Mouse (Mus musculus) midbrain, embryonic 12.5 days (tissue): ENCODE results near the gene 1700001C02Rik. TPM values are rescaled to one million over a fixed set of nuclear protein-coding genes. Genes with fewer than 3 reads are reported as not detected.

Experiments used
- ATAC-seq: fragments of 200-750 bp; cut with Nextera tagmentation; 2 replicates; pipeline ENCODE4 v1.8.0; 2017; ENCODE audit warnings: low read depth, moderate TSS enrichment, moderate library complexity; ENCODE audit not compliant: low FRiP score
- H3K27ac ChIP-seq: fragments of 300-500 bp; sonication (generic); replicated peaks from 2 replicates; pipeline ENCODE4 v1.5.1; 2016; ENCODE audit warnings: mild to moderate bottlenecking
- H3K27me3 ChIP-seq: fragments of 300-500 bp; sonication (generic); 2 replicates; pipeline ENCODE4 v1.6.1; 2016; ENCODE audit warnings: mild to moderate bottlenecking
- H3K36me3 ChIP-seq: fragments of 300-500 bp; sonication (generic); 2 replicates; pipeline ENCODE4 v1.6.1; 2016
- H3K4me1 ChIP-seq: fragments of 300-500 bp; sonication (generic); 2 replicates; pipeline ENCODE4 v1.6.1; 2016
- H3K4me2 ChIP-seq: fragments of 300-500 bp; sonication (generic); replicated peaks from 2 replicates; pipeline ENCODE4 v1.6.1; 2016; ENCODE audit warnings: mild to moderate bottlenecking, moderate library complexity
- H3K4me3 ChIP-seq: fragments of 300-500 bp; sonication (generic); 2 replicates; pipeline ENCODE4 v1.5.1; 2016; ENCODE audit warnings: mild to moderate bottlenecking
- H3K9ac ChIP-seq: fragments of 300-500 bp; sonication (generic); replicated peaks from 2 replicates; pipeline ENCODE4 v1.6.1; 2016; ENCODE audit warnings: mild to moderate bottlenecking, moderate library complexity
- H3K9me3 ChIP-seq: fragments of 300-500 bp; sonication (generic); 2 replicates; pipeline ENCODE4 v1.6.1; 2016; ENCODE audit warnings: mild to moderate bottlenecking
- WGBS: fragments of 180-500 bp; shearing (Covaris S2); methylation state at CpG from one replicate; pipeline ENCODE4 v1.1.7; 2016; 5-methylcytosine and 5-hydroxymethylcytosine counted together
- polyA plus RNA-seq: library from polyadenylated mRNA; unstranded; fragments of >200 nt; fragmentation: Nextera tagmentation; extraction: Ambion mirVana; gene quantifications from 2 replicates; pipeline ENCODE4 v1.2.1, GENCODE M21; 2016

1700001C02Rik gene
- polyA plus RNA-seq, 1 experiment from 2014 or later = not detected

DNA sequence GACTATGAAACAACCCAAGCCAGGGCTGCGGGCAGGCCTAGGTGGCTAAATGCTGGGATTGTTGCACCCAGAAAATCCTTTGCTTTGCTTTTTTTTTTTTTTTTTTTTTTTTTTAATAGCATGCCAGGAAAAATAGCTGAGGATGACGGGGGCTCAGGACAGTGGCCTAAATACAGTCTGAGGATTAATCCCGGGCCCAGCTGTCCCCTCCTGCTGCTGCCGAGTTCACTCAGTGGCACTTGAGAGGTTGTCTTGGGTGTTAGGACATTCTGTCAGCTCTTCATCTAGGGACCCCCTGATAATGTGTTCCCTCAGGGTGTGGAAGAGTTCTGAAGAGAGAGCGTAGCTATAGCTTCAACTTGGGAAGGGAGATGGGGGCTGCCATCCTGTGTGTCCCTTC lies 61.3 kb downstream of the 1700001C02Rik start:
- no peak overlapping the region for H3K4me2 ChIP-seq
- peaks cover 16% of the 10 kb centered on the region; the same call in 1 of the 2 replicates for H3K27me3 ChIP-seq
- H3K9ac ChIP-seq = no peak overlapping the region
- no peaks in the 10 kb centered on the region for H3K36me3 ChIP-seq
- H3K9me3 ChIP-seq = no peaks in the 10 kb centered on the region
- WGBS = 63% methylated on average over 5 of the region's 5 CpGs
- ATAC-seq = no peak
- H3K4me3 ChIP-seq = no peak overlapping the region
- H3K27ac ChIP-seq = no peak overlapping the region
- H3K4me1 ChIP-seq = no peaks in the 10 kb centered on the region; the same call in 1 of the 2 replicates

- Histone ChIP-seq H3K4me2 (no peak overlapping the region), H3K27ac (no peak overlapping the region), H3K4me1 (no peaks in the 10 kb centered on the region; the same call in 1 of the 2 replicates), H3K36me3 (no peaks in the 10 kb centered on the region), H3K9me3 (no peaks in the 10 kb centered on the region), H3K9ac (no peak overlapping the region), H3K27me3 (peaks cover 16% of the 10 kb centered on the region; the same call in 1 of the 2 replicates), H3K4me3 (no peak overlapping the region)
- no peak for ATAC-seq
- 40% methylated on average over 4 of the region's 4 CpGs for whole genome bisulfite sequencing
Observed at GRCm38 (mm10) chr5:30528906-30529305, 63.1 kb downstream of the 1700001C02Rik start.

Other genes starting within 250 kb of the 1700001C02Rik start
- gene Selenoi, start 233.5 kb upstream of the 1700001C02Rik start, polyA plus RNA-seq = 23.0 and 23.3 TPM in 2 replicates
- 0.84 and 1.3 TPM in 2 replicates for gene Drc1, start 184.7 kb upstream of the 1700001C02Rik start, polyA plus RNA-seq
- gene Otof, start 4.1 kb upstream of the 1700001C02Rik start, polyA plus RNA-seq = 0.42 and 0.73 TPM in 2 replicates
- gene Cib4, start 79.8 kb downstream of the 1700001C02Rik start, polyA plus RNA-seq = not detected in 2 replicates
- gene Kcnk3, start 122.1 kb downstream of the 1700001C02Rik start, polyA plus RNA-seq = 0.82 and 1.3 TPM in 2 replicates
- 25.4 and 29.1 TPM in 2 replicates for gene Slc35f6, start 181.9 kb downstream of the 1700001C02Rik start, polyA plus RNA-seq
- gene Cenpa, start 200.7 kb downstream of the 1700001C02Rik start, polyA plus RNA-seq = 268 and 290 TPM in 2 replicates
- gene Dpysl5, start 245.5 kb downstream of the 1700001C02Rik start, polyA plus RNA-seq = 136 and 153 TPM in 2 replicates